Comparison of ENCODE assay signal across 9 mouse cellular contexts in genomic region chr14:114948341-114949155, GRCm38 (mm10).
A peak's percentile ranks its signal among the peaks of the same experiment; 100 is the strongest.
DNase-seq lines count a peak whose midpoint lies in the region; ATAC-seq and TF ChIP-seq lines count a peak whose summit lies in the region.
"Had no signal": no experiment of that assay in that cellular context is flagged by ENCODE, and none has a peak within 500 bp of the region (broad histone marks: within the 10 kb centered on the region; RNA-seq: fewer than 3 reads in every experiment).

No protein-coding gene starts in this region.

- H3K9ac ChIP-seq in kidney, postnatal 0 days (ENCODE audit: low read depth, low read length) = no peak overlapping the region
- H3K9ac ChIP-seq in embryonic facial prominence, embryonic 14.5 days (ENCODE audit: low read depth, low read length) = peak overlapping the region; percentile 51
- H3K9ac ChIP-seq in hindbrain, embryonic 12.5 days = peak overlapping the region; percentile 27
- H3K9ac ChIP-seq in lung, embryonic 16.5 days (ENCODE audit: low read length) = peak overlapping the region; percentile 57

- H3K4me2 ChIP-seq in kidney, postnatal 0 days (ENCODE audit: low read length) = peak overlapping the region; percentile 16
- peak overlapping the region; percentile 50 for H3K4me2 ChIP-seq in embryonic facial prominence, embryonic 14.5 days (ENCODE audit: low read depth, low read length)
- peak overlapping the region; percentile 42 for H3K4me2 ChIP-seq in hindbrain, embryonic 12.5 days (replicated peaks)
- H3K4me2 ChIP-seq in lung, embryonic 16.5 days (ENCODE audit: low read depth, low read length) = peak overlapping the region; percentile 54

- 0 out of 2 replicates have a peak, but pooled peaks cover 3% of the 10 kb centered on the region for H3K4me1 ChIP-seq in kidney, postnatal 0 days (replicated peaks; ENCODE audit: insufficient read depth, low read length)
- H3K4me1 ChIP-seq in embryonic facial prominence, embryonic 14.5 days (ENCODE audit: control insufficient read depth, insufficient read depth, low read length) = peaks cover 21% of the 10 kb centered on the region
- peaks cover 15% of the 10 kb centered on the region for H3K4me1 ChIP-seq in hindbrain, embryonic 12.5 days
- H3K4me1 ChIP-seq in lung, embryonic 16.5 days (replicated peaks; ENCODE audit: control insufficient read depth, insufficient read depth, low read length) = peaks cover 3% of the 10 kb centered on the region; the same call in 1 of the 2 replicates

- 60% methylated on average over 21 of the region's 21 CpGs for WGBS in kidney, postnatal 0 days
- WGBS in embryonic facial prominence, embryonic 14.5 days = 37% methylated on average over 21 of the region's 21 CpGs
- 44% methylated on average over 21 of the region's 21 CpGs for WGBS in hindbrain, embryonic 12.5 days
- 43% methylated on average over 21 of the region's 21 CpGs for WGBS in lung, embryonic 16.5 days

- H3K27me3 ChIP-seq in kidney, postnatal 0 days (ENCODE audit: insufficient read depth, low read length) = no peaks in the 10 kb centered on the region
- H3K27me3 ChIP-seq in embryonic facial prominence, embryonic 14.5 days (replicated peaks; ENCODE audit: control insufficient read depth, insufficient read depth, low read length) = no peaks in the 10 kb centered on the region
- H3K27me3 ChIP-seq in hindbrain, embryonic 12.5 days = no peaks in the 10 kb centered on the region
- no peaks in the 10 kb centered on the region for H3K27me3 ChIP-seq in lung, embryonic 16.5 days (ENCODE audit: control insufficient read depth, insufficient read depth, low read depth, low read length)

- H3K4me3 ChIP-seq in kidney, postnatal 0 days (replicated peaks; ENCODE audit: low read depth, low read length) = no peak overlapping the region
- peak overlapping the region; percentile 29 for H3K4me3 ChIP-seq in embryonic facial prominence, embryonic 14.5 days (ENCODE audit: low read depth, low read length)
- H3K4me3 ChIP-seq in hindbrain, embryonic 12.5 days = peak overlapping the region; percentile 7; the same call in 1 of the 2 replicates
- peak overlapping the region; percentile 36 for H3K4me3 ChIP-seq in lung, embryonic 16.5 days (ENCODE audit: low read length)

- no peaks in the 10 kb centered on the region for H3K9me3 ChIP-seq in kidney, postnatal 0 days (replicated peaks; ENCODE audit: low read length)
- H3K9me3 ChIP-seq in embryonic facial prominence, embryonic 14.5 days (ENCODE audit: control insufficient read depth, low read length) = no peaks in the 10 kb centered on the region
- no peaks in the 10 kb centered on the region for H3K9me3 ChIP-seq in hindbrain, embryonic 12.5 days (replicated peaks)
- H3K9me3 ChIP-seq in lung, embryonic 16.5 days (ENCODE audit: control insufficient read depth, low read length) = no peaks in the 10 kb centered on the region

- no peak for TF ChIP-seq CTCF in kidney, postnatal 0 days (IDR thresholded peaks at IDR 0.05; ENCODE audit: low read depth)

- ATAC-seq in kidney, postnatal 0 days (replicated peaks; ENCODE audit: low FRiP score, low read depth) = no peak
- peak; percentile 86 for ATAC-seq in embryonic facial prominence, embryonic 14.5 days (ENCODE audit: low read depth)
- ATAC-seq in hindbrain, embryonic 12.5 days (ENCODE audit: low FRiP score) = no peak; the same call in 1 of the 2 replicates
- peak; percentile 84 for ATAC-seq in lung, embryonic 16.5 days (ENCODE audit: low read depth)

- no peaks in the 10 kb centered on the region for H3K36me3 ChIP-seq in kidney, postnatal 0 days (ENCODE audit: insufficient read depth, low read length)
- no peaks in the 10 kb centered on the region for H3K36me3 ChIP-seq in embryonic facial prominence, embryonic 14.5 days (ENCODE audit: control insufficient read depth, insufficient read depth, low read length)
- H3K36me3 ChIP-seq in hindbrain, embryonic 12.5 days = no peaks in the 10 kb centered on the region
- H3K36me3 ChIP-seq in lung, embryonic 16.5 days (ENCODE audit: control insufficient read depth, insufficient read depth, low read length) = no peaks in the 10 kb centered on the region
- H3K36me3 ChIP-seq: G1E had no signal

- DNase-seq in kidney, postnatal 0 days (ENCODE audit: low spot score) = peak; percentile 65
- no peak for DNase-seq in kidney, adult 9 months
- DNase-seq in embryonic facial prominence, embryonic 14.5 days (ENCODE audit: low spot score) = peak; percentile 76
- DNase-seq in retina, embryonic 14.5 days (ENCODE audit: low spot score) = peak; percentile 65
- no peak for DNase-seq in adrenal gland, adult (ENCODE audit: inconsistent age in 2 of 2, low spot score in 1 of 2)
- DNase-seq in testis, postnatal 10 days (ENCODE audit: low spot score) = no peak

- H3K27ac ChIP-seq in kidney, postnatal 0 days = peak overlapping the region; percentile 71
- peak overlapping the region; percentile 83 for H3K27ac ChIP-seq in embryonic facial prominence, embryonic 14.5 days (replicated peaks; ENCODE audit: low read depth, low read length)
- H3K27ac ChIP-seq in hindbrain, embryonic 12.5 days = no peak overlapping the region
- peak overlapping the region; percentile 76 for H3K27ac ChIP-seq in lung, embryonic 16.5 days (ENCODE audit: low read length)

Comparison
In these comparisons a context has a peak if more than half of its experiments do, and no peak if none do; other contexts are left out.
1. DNase-seq: peak in kidney, postnatal 0 days (single experiment), embryonic facial prominence, embryonic 14.5 days (single experiment) and retina, embryonic 14.5 days (single experiment); none in kidney, adult 9 months (single experiment), adrenal gland, adult (0 of 2) and testis, postnatal 10 days (single experiment).
2. ATAC-seq: peak in embryonic facial prominence, embryonic 14.5 days (single experiment) and lung, embryonic 16.5 days (single experiment); none in kidney, postnatal 0 days (single experiment) and hindbrain, embryonic 12.5 days (single experiment).
3. Peak in every context shown above with its lines, with median percentiles within 50 percentile points of each other: H3K4me2 ChIP-seq.